Mouse (Mus musculus) spleen, postnatal 14 days (tissue): ENCODE measurements around the gene Ehbp1.

ENCODE experiments used
- DNase-seq, 2 experiments: peaks; one replicate each; pipeline ENCODE4 v3.0.0; 2021 to 2022; ENCODE audit warnings: low spot score in 2 of 2

The Ehbp1 gene

DNA sequence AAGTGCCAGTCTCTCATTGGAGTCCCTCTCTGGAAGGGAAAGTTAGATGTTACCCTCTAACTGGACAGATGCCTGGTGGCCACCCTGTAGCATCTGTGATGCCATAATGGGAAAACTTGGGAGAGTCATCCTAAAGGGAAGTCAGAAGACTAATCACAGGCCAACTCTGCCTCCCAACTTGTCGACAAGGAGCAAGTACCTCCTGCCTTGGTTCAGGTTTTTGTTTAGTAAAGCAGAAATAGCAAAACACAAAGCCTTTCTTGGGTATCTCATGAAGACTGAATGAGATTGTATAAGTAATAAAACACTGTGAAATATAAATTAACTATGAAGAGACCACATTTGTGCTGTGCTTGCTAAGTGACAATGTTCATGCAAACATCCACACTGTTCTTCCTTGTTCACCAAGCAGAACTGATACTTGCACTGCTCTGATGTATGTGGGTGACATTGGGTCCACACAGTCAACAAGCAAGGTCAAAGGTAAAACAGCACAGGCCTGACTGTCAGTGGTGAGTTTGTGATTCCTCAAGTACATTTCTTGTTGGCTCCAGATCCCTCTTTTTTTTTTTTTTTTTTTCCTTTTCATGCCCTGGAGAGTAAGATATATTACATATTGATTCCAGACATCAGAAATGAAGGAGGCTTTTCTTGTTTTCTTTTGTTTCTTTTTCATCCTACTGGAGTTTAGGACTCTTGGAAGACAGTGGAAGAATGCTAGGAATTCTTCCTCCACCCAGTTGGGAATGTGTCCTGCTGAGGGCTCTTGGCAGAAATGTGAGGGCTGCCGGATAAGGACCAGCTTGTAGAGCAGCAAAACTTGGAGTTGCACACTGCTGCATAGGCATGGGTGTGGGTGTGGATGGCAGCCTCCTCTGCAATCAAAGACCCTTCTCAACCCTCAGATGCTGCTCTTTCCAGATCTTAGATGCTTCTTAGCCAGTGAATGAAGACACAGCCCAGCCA, at the start of gene Ehbp1:
Ehbp1 (minus strand) TSS at position 51 of the 966 bp plus-strand sequence.
- DNase-seq, result no peak

- DNase-seq, result no peak
Measured at GRCm38 (mm10) chr11:22387472-22388098, 45.5 kb upstream of the Ehbp1 start.

GRCm38 (mm10) chr11:22383532-22383931, 41.4 kb upstream of the Ehbp1 start:
- DNase-seq, result no peak

DNA sequence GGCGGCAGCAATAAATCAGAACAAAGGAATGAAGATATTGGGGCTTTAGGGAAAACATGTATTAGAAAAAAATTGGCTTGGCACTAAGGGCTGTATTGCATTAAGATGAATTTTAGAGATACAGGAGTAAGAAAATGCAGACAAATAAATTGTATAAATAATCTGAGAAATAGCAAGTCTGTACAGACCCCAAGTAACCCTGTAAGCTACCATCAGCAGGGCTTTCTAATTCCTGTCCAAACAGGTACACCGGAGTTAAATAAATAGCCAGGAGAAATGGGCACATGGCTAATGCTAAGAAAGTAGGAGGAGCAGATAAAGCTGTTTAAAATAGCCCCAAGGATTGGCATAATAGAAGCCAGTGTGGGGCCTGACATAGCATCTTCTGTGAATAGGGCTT, 32.7 kb upstream of the Ehbp1 start:
- no peak for DNase-seq

GRCm38 (mm10) chr11:22373290-22373674, 31.2 kb upstream of the Ehbp1 start:
- DNase-seq, result no peak

- DNase-seq, result no peak
Measured at GRCm38 (mm10) chr11:22372609-22373289, 30.7 kb upstream of the Ehbp1 start.

DNA sequence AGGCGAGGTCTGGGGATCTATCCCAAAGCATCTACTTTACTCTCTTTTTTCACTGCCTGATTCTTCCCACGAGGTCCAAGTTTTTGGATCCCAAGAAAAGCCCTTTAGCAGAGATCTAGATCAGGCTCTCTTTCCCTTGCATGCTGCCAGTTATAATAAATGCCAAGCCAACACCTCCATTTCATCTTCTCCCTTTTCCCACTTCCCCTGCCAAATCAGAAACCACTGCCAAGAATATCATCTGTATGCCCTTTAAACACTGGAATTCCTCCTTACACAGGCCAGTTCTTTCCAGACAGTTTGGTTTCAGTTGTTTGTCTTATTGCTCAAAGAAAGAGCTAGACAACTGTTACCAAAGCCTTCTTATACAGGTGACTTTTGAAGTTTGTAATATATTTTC, 27.7 kb upstream of the Ehbp1 start:
- no peak for DNase-seq

DNA sequence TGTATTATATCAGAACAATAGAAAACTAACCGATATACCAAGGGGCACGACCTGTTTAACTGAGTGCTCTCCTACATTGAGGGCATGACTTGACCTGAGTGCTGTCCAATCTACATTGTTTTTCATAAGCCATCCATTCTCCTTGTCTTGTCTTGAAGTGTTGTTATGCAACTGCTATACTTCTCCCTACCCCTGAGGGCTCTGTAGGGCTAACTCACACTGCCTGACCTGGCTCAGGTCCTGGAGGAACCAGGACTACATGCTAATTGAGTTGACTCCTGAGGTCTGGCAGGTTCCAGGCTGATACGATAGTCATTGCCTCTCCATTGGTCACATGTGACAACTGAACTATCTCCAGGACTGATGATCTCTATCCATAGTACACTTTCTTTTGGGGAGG, 26.5 kb upstream of the Ehbp1 start:
- no peak for DNase-seq

GRCm38 (mm10) chr11:22366486-22366885, 24.4 kb upstream of the Ehbp1 start:
- no peak for DNase-seq

DNA sequence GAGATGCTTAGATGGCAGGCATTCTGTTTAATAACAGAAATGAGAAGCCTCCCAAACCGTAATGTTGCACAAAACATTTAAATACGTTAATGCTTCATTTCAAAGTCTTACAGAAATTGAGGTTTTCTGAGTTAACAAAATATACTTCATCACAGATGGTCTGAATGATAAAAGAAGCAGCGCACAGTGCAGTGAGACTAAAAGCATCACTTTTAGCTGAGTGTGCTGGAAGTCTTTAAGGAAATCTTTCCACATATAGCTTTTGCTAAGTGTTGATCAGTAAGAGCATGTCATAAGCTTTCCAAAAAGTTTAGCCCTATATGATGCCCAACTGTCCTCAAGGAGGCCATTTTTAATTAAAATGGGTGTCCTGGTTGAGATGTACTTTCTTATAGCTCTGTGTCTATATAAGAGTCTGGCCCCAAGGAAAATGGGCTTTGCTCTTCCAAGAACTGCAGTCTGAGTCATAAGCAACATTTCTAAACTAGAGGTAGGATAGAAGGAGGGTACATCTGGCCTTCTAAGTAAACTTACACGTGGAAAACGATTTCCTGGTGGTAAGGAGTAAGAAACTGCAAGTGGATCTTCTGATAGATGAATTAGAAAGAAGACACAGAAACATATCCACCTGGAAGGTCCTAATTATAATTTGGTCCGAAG, 12.0 kb upstream of the Ehbp1 start:
- no peak for DNase-seq

DNA sequence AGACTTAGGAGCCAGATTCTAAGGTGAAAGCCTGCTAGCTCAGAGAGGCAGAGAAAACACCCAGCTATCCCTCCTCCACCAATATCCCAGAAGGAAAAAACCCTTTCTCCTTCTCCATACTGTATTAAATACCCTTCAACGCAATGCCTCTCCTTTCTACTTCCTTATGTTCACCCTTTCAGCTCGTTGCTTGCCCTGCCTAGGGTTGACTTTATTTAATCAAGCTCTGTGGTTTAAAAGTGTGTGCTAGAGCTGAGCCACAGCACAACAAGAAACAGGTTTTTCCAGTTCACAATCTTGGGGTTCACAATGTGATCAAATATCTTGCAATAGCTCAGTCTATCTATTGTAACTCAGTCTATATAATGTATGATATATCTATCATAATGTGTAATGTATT, 7.9 kb upstream of the Ehbp1 start:
- DNase-seq, result no peak

- DNase-seq, result no peak
Measured at GRCm38 (mm10) chr11:22348536-22348910, 6.4 kb upstream of the Ehbp1 start.

DNA sequence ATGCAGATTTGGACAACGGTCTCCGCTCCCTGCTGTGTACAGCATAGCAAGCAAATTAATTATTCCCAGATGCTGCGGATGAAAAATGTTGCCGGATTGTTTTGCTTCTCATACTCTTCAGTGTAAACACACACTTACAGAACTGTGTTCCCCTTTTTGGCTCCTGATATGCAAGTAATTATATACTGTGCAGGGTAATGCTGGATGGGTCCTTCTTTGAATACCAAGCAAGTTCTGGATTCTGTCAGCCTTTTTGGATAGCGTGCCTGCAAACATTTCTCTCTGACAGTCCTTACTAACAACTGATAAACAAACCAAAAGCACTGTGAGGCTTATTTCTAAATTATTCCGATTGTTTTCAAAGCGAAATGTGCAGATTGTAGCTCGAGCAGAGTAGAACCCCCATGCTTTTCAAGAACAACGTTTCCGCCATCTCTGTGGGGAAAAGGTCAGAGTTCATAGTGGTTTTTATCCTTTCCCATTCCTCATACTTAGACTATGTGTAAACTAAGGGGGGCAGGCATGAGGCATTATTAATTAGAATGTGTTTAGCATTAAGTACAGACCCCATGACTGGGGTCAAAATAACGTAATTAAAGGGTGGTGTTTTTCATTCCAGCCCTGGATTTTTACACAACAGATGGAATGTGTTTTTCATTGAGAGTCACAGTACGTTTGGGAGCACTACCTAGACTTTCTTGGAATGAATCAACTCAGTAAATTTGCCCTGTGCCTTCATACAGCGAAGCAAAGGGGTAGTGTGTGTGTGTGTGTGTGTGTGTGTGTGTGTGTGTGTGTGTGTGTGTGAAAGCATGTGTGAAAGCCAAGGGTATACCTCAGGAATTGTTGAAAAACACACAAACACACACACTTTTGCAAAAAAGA, 5.8 kb upstream of the Ehbp1 start:
- DNase-seq, result no peak

GRCm38 (mm10) chr11:22327302-22327910, 14.7 kb downstream of the Ehbp1 start:
- DNase-seq, result no peak

DNA sequence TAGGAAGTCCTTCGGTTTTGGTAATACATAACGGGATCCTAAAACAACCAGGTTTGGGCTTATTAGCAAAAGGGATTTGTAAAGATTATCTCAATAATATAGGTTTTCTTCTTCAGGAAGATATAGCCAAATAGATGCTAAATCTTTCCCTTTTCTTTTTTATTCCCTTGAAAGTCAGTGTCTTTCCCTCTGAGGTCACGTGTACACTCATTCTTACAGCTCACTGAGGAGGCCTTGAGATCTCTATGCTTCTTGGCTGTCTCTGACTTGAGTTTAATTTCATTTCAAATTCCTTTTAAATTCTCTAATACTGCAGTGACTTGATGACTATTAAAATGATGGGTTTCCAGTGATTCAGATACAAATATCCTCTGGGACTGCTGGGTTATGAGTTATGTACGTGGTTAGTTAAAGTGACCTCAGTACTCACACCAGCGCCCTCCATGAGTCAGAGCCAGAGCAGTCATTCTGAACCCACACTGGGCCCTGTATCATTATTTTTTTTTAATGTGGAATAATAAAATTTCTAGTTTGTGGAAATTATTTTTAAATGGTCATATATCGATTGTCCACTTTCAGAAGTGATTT, 24.2 kb downstream of the Ehbp1 start:
- no peak for DNase-seq

DNA sequence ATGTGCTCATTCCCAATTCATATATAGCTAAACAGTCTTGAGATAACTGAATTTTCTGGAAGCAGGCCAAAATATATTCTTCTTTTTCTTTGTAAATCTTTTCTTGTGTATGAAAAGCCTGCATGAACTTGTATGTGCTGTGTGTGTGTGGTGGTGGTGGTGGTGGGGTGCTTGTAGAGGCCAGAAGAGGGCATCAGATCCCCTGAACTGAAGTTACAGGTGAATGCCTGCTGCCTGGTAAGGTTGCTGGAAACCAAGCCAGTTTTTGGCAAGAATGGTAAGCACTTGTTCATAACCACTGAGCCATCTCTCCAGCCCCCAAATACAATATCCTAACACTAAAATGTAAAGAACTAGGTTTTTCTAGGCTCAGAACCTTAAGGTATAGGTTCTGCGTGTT, 26.3 kb downstream of the Ehbp1 start:
- DNase-seq, result no peak

DNA sequence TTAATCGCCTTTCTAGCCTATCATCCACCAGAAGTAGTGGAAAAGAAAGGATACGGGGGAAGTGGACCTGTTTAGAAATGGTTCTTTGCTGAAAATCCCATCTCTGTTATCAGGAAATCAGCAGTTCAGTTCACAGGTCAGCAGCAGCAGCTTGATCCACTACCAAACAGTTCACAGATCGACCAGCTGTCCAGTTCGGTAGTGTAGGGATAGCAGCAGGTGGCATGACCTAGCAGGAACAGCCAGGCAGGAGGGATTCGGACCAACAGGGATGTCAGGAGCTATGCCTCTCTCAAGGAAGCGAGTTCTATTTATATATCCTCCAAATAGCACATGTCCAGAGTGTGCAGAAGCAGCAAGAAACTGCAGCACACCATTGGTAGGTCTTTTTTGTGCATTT, 40.9 kb downstream of the Ehbp1 start:
- DNase-seq, result no peak

DNA sequence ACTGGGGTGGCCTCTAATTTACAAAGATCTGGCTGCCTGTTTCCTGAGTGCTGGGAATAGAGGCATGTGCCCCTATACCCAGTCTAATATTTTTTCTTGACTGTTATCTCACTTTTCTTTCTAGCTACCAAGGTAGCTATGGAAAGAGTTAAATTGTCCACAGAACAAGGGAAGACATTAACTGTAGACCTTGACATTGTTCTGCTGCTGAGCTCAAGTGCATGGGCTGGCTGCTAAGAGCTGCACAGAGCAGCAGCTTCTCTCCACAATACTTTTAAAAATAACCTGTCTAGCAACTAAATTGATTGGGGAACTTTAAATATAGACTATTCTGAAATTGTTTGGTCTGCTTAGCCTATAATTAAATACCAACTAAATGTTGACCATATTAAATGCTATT, 52.9 kb downstream of the Ehbp1 start:
- DNase-seq, result no peak

GRCm38 (mm10) chr11:22287513-22287900, 54.6 kb downstream of the Ehbp1 start:
- DNase-seq, result no peak

- DNase-seq, result peak; percentile 88
Measured at GRCm38 (mm10) chr11:22286885-22287512, 55.1 kb downstream of the Ehbp1 start.
